Mouse (Mus musculus) embryonic fibroblast, embryonic 13.5 days (primary cell): ENCODE data around the gene Eif3i. TPM values are rescaled to one million over a fixed set of nuclear protein-coding genes. Genes with fewer than 3 reads are reported as not detected.

Source experiments
- H3K27ac ChIP-seq: 2 replicates; pipeline ENCODE4 v1.5.1; 2012; ENCODE audit warnings: low read length, control low read depth, inconsistent platforms; ENCODE audit not compliant: insufficient read depth
- H3K4me1 ChIP-seq: 2 replicates; pipeline ENCODE4 v1.6.1; 2011; ENCODE audit warnings: low read length; ENCODE audit not compliant: control insufficient read depth, insufficient read depth
- H3K4me3 ChIP-seq: 2 replicates; pipeline ENCODE4 v1.5.1; 2011; ENCODE audit warnings: mild to moderate bottlenecking, control low read depth, low read length; ENCODE audit not compliant: insufficient read depth
- CTCF ChIP-seq: IDR thresholded peaks from 2 replicates; pipeline ENCODE4 v1.5.1; 2011; ENCODE audit warnings: mild to moderate bottlenecking, control low read depth, low read length, moderate library complexity, borderline replicate concordance; ENCODE audit not compliant: insufficient read depth
- POLR2A ChIP-seq: IDR thresholded peaks from 2 replicates; pipeline ENCODE4 v1.6.1; 2011; ENCODE audit warnings: low read depth, mild to moderate bottlenecking, control low read depth, low read length, moderate library complexity
- polyA plus RNA-seq: library from polyadenylated mRNA; stranded (reverse); fragments of >200 nt; gene quantifications from 2 replicates; pipeline ENCODE4 v1.2.4, GENCODE M21; 2011; ENCODE audit warnings: low read depth; ENCODE audit not compliant: missing spikeins, insufficient read length

Gene Eif3i
- polyA plus RNA-seq, 1 experiment = 251 TPM

GRCm38 (mm10) chr4:129626035-129626434, 25.6 kb upstream of the Eif3i start:
- peaks cover 2% of the 10 kb centered on the region for H3K4me1 ChIP-seq
- H3K4me3 ChIP-seq = no peak overlapping the region
- no peak overlapping the region for H3K27ac ChIP-seq
- TF ChIP-seq CTCF (no peak), POLR2A (no peak)

GRCm38 (mm10) chr4:129625496-129625895, 25.0 kb upstream of the Eif3i start:
- H3K27ac ChIP-seq = no peak overlapping the region
- H3K4me3 ChIP-seq = no peak overlapping the region
- TF ChIP-seq POLR2A (no peak), CTCF (no peak)
- peaks cover 2% of the 10 kb centered on the region for H3K4me1 ChIP-seq

GRCm38 (mm10) chr4:129625029-129625370, 24.6 kb upstream of the Eif3i start:
- TF ChIP-seq CTCF (no peak), POLR2A (0 out of 2 replicates have a peak, but pooled peaks have one; percentile 29)
- peak overlapping the region; percentile 41 for H3K27ac ChIP-seq

GRCm38 (mm10) chr4:129624281-129625028, 24.0 kb upstream of the Eif3i start:
- Histone ChIP-seq H3K4me3 (peak overlapping the region; percentile 63), H3K4me1 (peaks cover 2% of the 10 kb centered on the region), H3K27ac (peak overlapping the region; percentile 76)
- TF ChIP-seq CTCF (no peak), POLR2A (peak; percentile 78)

More at GRCm38 (mm10) chr4:129625029-129625370, 24.6 kb upstream of the Eif3i start:
- Histone ChIP-seq H3K4me3 (no peak overlapping the region), H3K4me1 (peaks cover 2% of the 10 kb centered on the region)

GRCm38 (mm10) chr4:129623681-129624091, 23.2 kb upstream of the Eif3i start, which contains the start of gene Ccdc28b:
Gene Ccdc28b (minus strand): TSS chr4:129623947.
- H3K27ac ChIP-seq = peak within 1 kb of the TSS; percentile 76
- H3K4me3 ChIP-seq = peak within 1 kb of the TSS; percentile 63
- H3K4me1 ChIP-seq = peaks cover 2% of the 10 kb centered on the region
- TF ChIP-seq POLR2A (0 out of 2 replicates have a peak, but pooled peaks have one; percentile 62), CTCF (no peak)

- Histone ChIP-seq H3K4me1 (peaks cover 2% of the 10 kb centered on the region), H3K27ac (no peak overlapping the region), H3K4me3 (peak overlapping the region; percentile 63)
- TF ChIP-seq CTCF = no peak
- no peak for TF ChIP-seq POLR2A
These were observed 22.5 kb upstream of the Eif3i start for GRCm38 (mm10) chr4:129622803-129623535.

- H3K27ac ChIP-seq = no peak overlapping the region
- no peak for TF ChIP-seq CTCF
- no peak for TF ChIP-seq POLR2A
- peaks cover 2% of the 10 kb centered on the region for H3K4me1 ChIP-seq
- no peak overlapping the region for H3K4me3 ChIP-seq
These were observed 21.8 kb upstream of the Eif3i start for GRCm38 (mm10) chr4:129622120-129622802.

GRCm38 (mm10) chr4:129621283-129621841, 20.9 kb upstream of the Eif3i start:
- H3K27ac ChIP-seq = no peak overlapping the region
- H3K4me1 ChIP-seq = peaks cover 2% of the 10 kb centered on the region
- no peak overlapping the region for H3K4me3 ChIP-seq
- TF ChIP-seq POLR2A = no peak
- TF ChIP-seq CTCF = no peak

GRCm38 (mm10) chr4:129620419-129621282, 20.2 kb upstream of the Eif3i start:
- H3K27ac ChIP-seq = no peak overlapping the region
- TF ChIP-seq CTCF (no peak), POLR2A (no peak)
- H3K4me1 ChIP-seq = peaks cover 2% of the 10 kb centered on the region
- no peak overlapping the region for H3K4me3 ChIP-seq
